Mouse (Mus musculus) forebrain, embryonic 10.5 days (tissue): ENCODE data around the gene Tmprss15. TPM values are rescaled to one million over a fixed set of nuclear protein-coding genes. Genes with fewer than 3 reads are reported as not detected.

Experiments used
- DNase-seq: peaks from one replicate; pipeline ENCODE4 v3.0.0-alpha.2; 2017; ENCODE audit warnings: low spot score; ENCODE audit errors: extremely low spot score
- H3K27ac ChIP-seq: fragments of 300-500 bp; sonication (generic); 2 replicates; pipeline ENCODE4 v1.5.1; 2016; ENCODE audit warnings: mild to moderate bottlenecking
- H3K27me3 ChIP-seq: fragments of 300-500 bp; sonication (generic); 2 replicates; pipeline ENCODE4 v1.6.1; 2016; ENCODE audit warnings: mild to moderate bottlenecking; ENCODE audit not compliant: poor library complexity, severe bottlenecking
- H3K36me3 ChIP-seq: fragments of 300-500 bp; sonication (generic); replicated peaks from 2 replicates; pipeline ENCODE4 v1.6.1; 2016; ENCODE audit warnings: mild to moderate bottlenecking, moderate library complexity
- H3K4me1 ChIP-seq: fragments of 300-500 bp; sonication (generic); 2 replicates; pipeline ENCODE4 v1.6.1; 2016
- H3K4me3 ChIP-seq: fragments of 300-500 bp; sonication (generic); 2 replicates; pipeline ENCODE4 v1.5.1; 2016; ENCODE audit warnings: mild to moderate bottlenecking, moderate library complexity
- H3K9me3 ChIP-seq: fragments of 300-500 bp; sonication (generic); 2 replicates; pipeline ENCODE4 v1.6.1; 2016; ENCODE audit warnings: mild to moderate bottlenecking, moderate library complexity
- WGBS: fragments of 180-500 bp; shearing (Covaris S2); methylation state at CpG from one replicate; pipeline ENCODE4 v1.1.7; 2016; 5-methylcytosine and 5-hydroxymethylcytosine counted together
- polyA plus RNA-seq: library from polyadenylated mRNA; unstranded; fragments of >200 nt; fragmentation: Nextera tagmentation; extraction: Ambion mirVana; gene quantifications from 2 replicates; pipeline ENCODE4 v1.2.1, GENCODE M21; 2016

The Tmprss15 gene
- polyA plus RNA-seq: not detected in 2 replicates

DNA sequence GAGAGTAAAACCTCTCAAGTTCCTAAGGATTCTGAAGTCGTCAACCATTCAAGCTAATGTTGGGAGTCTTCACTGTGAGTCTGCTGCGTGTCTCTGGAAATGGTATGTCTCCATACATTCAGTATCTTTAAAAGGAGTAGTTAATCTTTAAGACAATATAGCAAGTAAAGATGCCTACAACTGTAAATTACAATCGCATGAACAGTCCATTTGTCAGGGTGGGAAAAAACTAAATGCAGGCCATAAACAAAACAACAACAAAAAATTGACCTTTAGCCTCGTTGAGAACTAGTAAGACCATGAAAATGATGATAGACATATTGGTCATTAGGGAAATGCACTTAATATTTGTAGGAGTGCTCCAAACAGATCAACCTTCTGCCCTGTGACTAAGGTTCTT is at the start of gene Tmprss15:
Tmprss15 (minus strand) TSS at position 101 of the 400 bp plus-strand sequence.
- no peak within 1 kb of the TSS for H3K27ac ChIP-seq
- H3K4me3 ChIP-seq: no peak within 1 kb of the TSS
- no peaks in the 10 kb centered on the region for H3K27me3 ChIP-seq
- H3K9me3 ChIP-seq: no peaks in the 10 kb centered on the region
- no peak for DNase-seq
- no peaks in the 10 kb centered on the region for H3K4me1 ChIP-seq
- no peaks in the 10 kb centered on the region for H3K36me3 ChIP-seq
- WGBS: 88% methylated on average over 4 of the region's 4 CpGs

DNA sequence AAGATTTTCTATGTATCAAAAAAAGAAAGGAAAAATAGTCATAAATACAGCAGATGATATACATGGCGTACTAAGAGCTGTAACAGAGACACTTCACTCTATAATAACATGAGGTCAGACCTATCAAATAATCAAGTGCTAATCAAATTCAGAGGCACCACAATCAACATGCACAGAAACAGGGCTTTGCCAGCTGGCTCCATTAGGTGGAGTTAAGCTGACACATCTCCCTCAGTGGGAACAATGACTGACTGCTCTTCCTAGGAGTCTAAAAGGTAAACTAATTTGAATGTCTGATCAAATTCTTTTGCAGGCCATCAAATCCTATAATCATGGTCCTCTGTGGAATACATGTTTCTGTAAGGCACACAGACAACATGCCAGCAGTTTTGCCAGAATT is 24.0 kb upstream of the Tmprss15 start:
- Histone ChIP-seq H3K4me3 (no peak overlapping the region), H3K9me3 (no peaks in the 10 kb centered on the region), H3K4me1 (peaks cover 3% of the 10 kb centered on the region; the same call in 1 of the 2 replicates), H3K36me3 (no peaks in the 10 kb centered on the region), H3K27me3 (no peaks in the 10 kb centered on the region), H3K27ac (no peak overlapping the region)
- 95% methylated on average over 1 of the region's 1 CpGs for WGBS
- DNase-seq: no peak

GRCm38 (mm10) chr16:79109516-79109915 is 18.6 kb upstream of the Tmprss15 start:
- Histone ChIP-seq H3K36me3 (no peaks in the 10 kb centered on the region), H3K4me3 (no peak overlapping the region), H3K9me3 (no peaks in the 10 kb centered on the region), H3K27ac (no peak overlapping the region), H3K27me3 (no peaks in the 10 kb centered on the region), H3K4me1 (peaks cover 8% of the 10 kb centered on the region)
- WGBS: 52% methylated on average over 1 of the region's 1 CpGs
- no peak for DNase-seq

- no peak overlapping the region for H3K27ac ChIP-seq
- H3K9me3 ChIP-seq: no peaks in the 10 kb centered on the region
- DNase-seq: no peak
- no peaks in the 10 kb centered on the region for H3K27me3 ChIP-seq
- 87% methylated on average over 5 of the region's 5 CpGs for WGBS
- no peaks in the 10 kb centered on the region for H3K36me3 ChIP-seq
- no peak overlapping the region for H3K4me3 ChIP-seq
- peaks cover 9% of the 10 kb centered on the region for H3K4me1 ChIP-seq
These were observed 18.1 kb upstream of the Tmprss15 start for GRCm38 (mm10) chr16:79108969-79109368.

- Histone ChIP-seq H3K4me3 (no peak overlapping the region), H3K27ac (no peak overlapping the region), H3K36me3 (no peaks in the 10 kb centered on the region), H3K4me1 (peaks cover 6% of the 10 kb centered on the region), H3K27me3 (no peaks in the 10 kb centered on the region), H3K9me3 (no peaks in the 10 kb centered on the region)
- WGBS: 83% methylated on average over 2 of the region's 2 CpGs
- DNase-seq: no peak
These were observed 9.4 kb upstream of the Tmprss15 start for GRCm38 (mm10) chr16:79100325-79100724.

- 89% methylated on average over 2 of the region's 2 CpGs for WGBS
- Histone ChIP-seq H3K4me1 (peaks cover 3% of the 10 kb centered on the region; the same call in 1 of the 2 replicates), H3K27me3 (no peaks in the 10 kb centered on the region), H3K9me3 (no peaks in the 10 kb centered on the region), H3K4me3 (no peak overlapping the region), H3K27ac (no peak overlapping the region), H3K36me3 (no peaks in the 10 kb centered on the region)
- no peak for DNase-seq
These were observed 7.4 kb upstream of the Tmprss15 start for GRCm38 (mm10) chr16:79098321-79098720.

DNA sequence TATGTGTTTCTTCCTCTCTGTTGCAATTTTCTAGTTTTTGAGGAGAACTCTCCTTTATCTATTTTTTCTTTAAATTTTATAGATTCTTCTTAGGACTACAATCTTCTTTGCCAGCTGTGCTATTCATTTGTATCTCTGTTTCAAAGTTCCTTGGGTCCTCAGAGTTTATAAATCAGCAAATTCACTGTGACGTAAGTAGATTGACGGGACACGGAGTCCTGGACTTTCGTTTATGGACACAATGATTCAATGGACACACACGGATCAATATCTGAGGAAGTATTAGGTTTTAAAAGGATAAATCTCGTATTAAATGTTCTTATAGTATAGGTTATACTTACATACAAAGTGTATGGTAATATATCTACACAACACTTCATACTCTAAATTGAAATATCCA is 4.3 kb downstream of the Tmprss15 start:
- Histone ChIP-seq H3K9me3 (no peaks in the 10 kb centered on the region), H3K27ac (no peak overlapping the region), H3K27me3 (no peaks in the 10 kb centered on the region), H3K36me3 (no peaks in the 10 kb centered on the region), H3K4me3 (no peak overlapping the region), H3K4me1 (no peaks in the 10 kb centered on the region)
- no peak for DNase-seq
- WGBS: 91% methylated on average over 6 of the region's 6 CpGs

GRCm38 (mm10) chr16:79063848-79064247 is 27.0 kb downstream of the Tmprss15 start:
- peaks cover 4% of the 10 kb centered on the region; the same call in 1 of the 2 replicates for H3K4me1 ChIP-seq
- no peaks in the 10 kb centered on the region for H3K27me3 ChIP-seq
- no peaks in the 10 kb centered on the region for H3K9me3 ChIP-seq
- no peak overlapping the region for H3K4me3 ChIP-seq
- DNase-seq: no peak
- WGBS: 89% methylated on average over 1 of the region's 1 CpGs
- no peaks in the 10 kb centered on the region for H3K36me3 ChIP-seq
- H3K27ac ChIP-seq: no peak overlapping the region

DNA sequence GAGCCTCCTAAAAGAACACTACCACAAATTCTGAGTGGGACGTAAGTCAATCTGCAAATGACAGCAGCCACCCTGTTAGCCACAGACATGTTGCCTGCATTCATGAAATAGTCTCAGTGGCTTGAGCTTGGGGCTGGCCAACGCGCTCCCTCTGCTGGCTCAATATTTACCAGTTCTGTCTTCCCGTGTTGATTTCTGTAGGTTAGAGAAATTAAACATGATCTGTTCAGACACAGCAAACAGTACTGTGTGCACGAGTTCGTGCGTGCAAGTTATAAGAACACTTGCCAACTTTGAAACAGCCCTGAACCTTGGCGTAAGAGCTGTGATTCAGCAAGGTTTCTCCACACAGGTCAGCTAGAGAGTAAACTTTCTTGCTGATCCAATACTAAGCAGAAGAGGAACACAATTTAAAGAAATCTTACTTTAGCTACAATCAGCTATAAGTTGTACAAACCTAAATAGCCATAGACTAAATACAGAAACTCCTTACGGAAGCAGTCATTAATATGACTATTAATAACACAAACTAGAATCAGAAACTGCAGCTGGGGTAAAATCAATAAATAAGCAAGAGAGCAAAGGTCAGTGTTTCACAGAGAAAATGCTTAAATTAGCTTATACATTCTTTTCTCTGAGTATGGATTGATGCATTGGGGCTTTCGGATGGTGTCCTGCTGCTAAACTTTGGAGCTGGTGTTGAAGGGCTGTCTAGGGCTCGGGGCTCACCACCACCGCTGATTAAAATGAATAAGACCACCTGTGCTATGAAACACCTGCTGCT is 31.9 kb downstream of the Tmprss15 start:
- H3K27me3 ChIP-seq: no peaks in the 10 kb centered on the region
- H3K4me3 ChIP-seq: no peak overlapping the region
- H3K9me3 ChIP-seq: no peaks in the 10 kb centered on the region
- peaks cover 4% of the 10 kb centered on the region; the same call in 1 of the 2 replicates for H3K4me1 ChIP-seq
- DNase-seq: no peak
- no peaks in the 10 kb centered on the region for H3K36me3 ChIP-seq
- H3K27ac ChIP-seq: no peak overlapping the region
- 72% methylated on average over 12 of the region's 12 CpGs for WGBS

GRCm38 (mm10) chr16:79032593-79032992 is 58.3 kb downstream of the Tmprss15 start:
- Histone ChIP-seq H3K4me1 (peaks cover 6% of the 10 kb centered on the region), H3K27ac (no peak overlapping the region), H3K36me3 (no peaks in the 10 kb centered on the region), H3K27me3 (peaks cover 13% of the 10 kb centered on the region), H3K4me3 (no peak overlapping the region), H3K9me3 (no peaks in the 10 kb centered on the region)
- 88% methylated on average over 2 of the region's 2 CpGs for WGBS
- no peak for DNase-seq

- DNase-seq: no peak
- H3K36me3 ChIP-seq: no peaks in the 10 kb centered on the region
- no peaks in the 10 kb centered on the region for H3K4me1 ChIP-seq
- H3K27ac ChIP-seq: no peak overlapping the region
- WGBS: 92% methylated on average over 2 of the region's 2 CpGs
- no peaks in the 10 kb centered on the region for H3K27me3 ChIP-seq
- H3K4me3 ChIP-seq: no peak overlapping the region
- H3K9me3 ChIP-seq: no peaks in the 10 kb centered on the region
These were observed 88.1 kb downstream of the Tmprss15 start for GRCm38 (mm10) chr16:79002812-79003211.

DNA sequence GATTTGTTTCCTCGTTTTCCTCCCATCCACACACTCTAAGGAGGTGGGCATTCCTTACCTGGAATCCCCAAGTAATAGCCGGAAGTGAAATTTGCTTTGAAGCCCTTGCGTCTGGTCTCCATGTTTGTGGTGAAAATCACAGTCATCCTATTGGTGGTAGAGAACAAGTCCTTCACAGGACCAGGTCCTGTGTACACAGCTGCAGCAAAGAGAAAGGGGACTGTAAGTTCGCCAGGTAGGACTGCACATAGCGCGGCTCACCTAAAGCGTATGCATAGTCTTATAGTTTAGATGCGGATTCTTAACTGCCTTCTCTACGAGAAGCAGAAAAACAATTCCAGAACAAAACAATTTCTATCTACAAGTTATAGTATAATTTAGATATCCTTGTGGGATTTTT is 89.2 kb downstream of the Tmprss15 start:
- H3K27me3 ChIP-seq: no peaks in the 10 kb centered on the region
- 90% methylated on average over 9 of the region's 9 CpGs for WGBS
- no peak overlapping the region for H3K27ac ChIP-seq
- no peak for DNase-seq
- H3K4me1 ChIP-seq: no peaks in the 10 kb centered on the region
- H3K4me3 ChIP-seq: no peak overlapping the region
- no peaks in the 10 kb centered on the region for H3K36me3 ChIP-seq
- no peaks in the 10 kb centered on the region for H3K9me3 ChIP-seq

DNA sequence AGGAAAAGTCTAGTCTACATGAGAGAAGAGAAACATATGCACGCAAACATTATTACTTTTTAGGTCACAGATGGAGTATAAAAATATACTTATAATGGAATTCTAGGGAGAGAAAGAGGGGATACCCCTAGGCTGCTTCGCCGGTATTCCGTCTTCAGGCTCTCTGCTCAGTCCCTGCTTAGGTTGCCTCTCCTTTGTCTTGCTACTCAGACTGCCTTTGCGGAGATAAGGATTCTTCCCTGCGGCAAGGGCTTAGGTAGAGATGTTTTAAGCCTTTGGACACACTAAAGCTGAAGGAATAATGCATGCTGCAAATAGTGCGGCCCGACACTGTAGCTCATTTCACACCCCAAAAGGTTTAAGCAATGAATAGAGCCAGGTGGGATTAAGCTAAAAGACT is 114.5 kb downstream of the Tmprss15 start:
- peaks cover 3% of the 10 kb centered on the region; the same call in 1 of the 2 replicates for H3K4me1 ChIP-seq
- H3K9me3 ChIP-seq: no peaks in the 10 kb centered on the region
- H3K27me3 ChIP-seq: no peaks in the 10 kb centered on the region
- WGBS: 31% methylated on average over 8 of the region's 8 CpGs
- no peak for DNase-seq
- no peaks in the 10 kb centered on the region for H3K36me3 ChIP-seq
- no peak overlapping the region for H3K4me3 ChIP-seq
- no peak overlapping the region for H3K27ac ChIP-seq
